Mouse (Mus musculus) left cerebral cortex, adult 18-20 months (tissue): ENCODE data around the gene Ldb2. TPM values are rescaled to one million over a fixed set of nuclear protein-coding genes. Genes with fewer than 3 reads are reported as not detected.
A peak's percentile ranks its signal among the peaks of the same experiment; 100 is the strongest.

ENCODE experiments used
- DNase-seq, 2 experiments: peaks; one replicate each; pipeline ENCODE4 v3.0.0; 2021 to 2022; ENCODE audit warnings: low spot score in 2 of 2, mixed read lengths in 1 of 2
- total RNA-seq, 2 experiments: library from RNA; stranded (reverse); gene quantifications; 2 replicates each; pipeline ENCODE4 v1.2.3; 2021

Gene Ldb2
- total RNA-seq, 2 experiments from 2014 or later: 56.2 to 62.7 TPM

GRCm38 (mm10) chr5:44552121-44552520, 247.4 kb downstream of the Ldb2 start:
- no peak for DNase-seq

GRCm38 (mm10) chr5:44548468-44548867, 251.0 kb downstream of the Ldb2 start:
- DNase-seq: no peak

- DNase-seq: no peak
Observed at GRCm38 (mm10) chr5:44543472-44544132, 255.9 kb downstream of the Ldb2 start.

DNA sequence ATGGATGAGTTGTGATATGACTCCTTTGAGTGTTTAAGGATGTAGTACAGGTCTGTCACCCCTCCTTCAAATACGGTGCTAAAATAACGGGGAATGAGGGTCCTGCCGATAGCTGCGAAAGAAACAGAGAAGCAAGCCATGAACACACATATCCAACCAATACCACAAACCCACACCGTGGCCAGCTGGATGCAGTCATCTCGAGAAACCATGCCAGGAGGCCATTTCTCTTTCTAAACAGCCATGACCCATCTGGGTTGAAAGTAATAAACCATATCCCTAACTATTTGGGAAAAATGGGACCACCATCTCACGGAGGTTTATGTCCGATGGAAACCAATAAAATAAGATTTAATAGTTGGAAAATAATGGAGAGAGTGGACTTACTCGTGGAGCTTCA, 257.7 kb downstream of the Ldb2 start:
- DNase-seq: no peak

- DNase-seq: no peak
Observed at GRCm38 (mm10) chr5:44538687-44539086, 260.8 kb downstream of the Ldb2 start.

DNA sequence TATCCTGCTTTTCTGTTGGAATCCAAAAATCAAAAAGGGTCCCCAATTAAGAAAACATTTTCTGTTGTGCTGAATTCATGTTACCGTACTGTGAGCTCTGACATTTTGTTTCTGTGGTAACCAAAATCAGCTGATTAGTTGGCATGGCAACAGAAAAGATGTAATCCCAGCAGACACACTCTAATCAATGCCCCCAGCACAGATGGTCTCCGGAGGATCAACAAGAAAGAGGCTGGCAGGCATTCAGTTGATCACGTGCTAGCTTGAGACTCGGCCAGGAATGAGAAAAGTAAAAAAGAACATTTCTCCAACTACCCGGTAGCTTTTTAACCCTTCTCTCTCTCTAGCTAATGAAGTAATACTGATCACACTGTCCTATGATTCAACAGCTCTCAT, 261.5 kb downstream of the Ldb2 start:
- peak; percentile 72 to 74 for DNase-seq

DNA sequence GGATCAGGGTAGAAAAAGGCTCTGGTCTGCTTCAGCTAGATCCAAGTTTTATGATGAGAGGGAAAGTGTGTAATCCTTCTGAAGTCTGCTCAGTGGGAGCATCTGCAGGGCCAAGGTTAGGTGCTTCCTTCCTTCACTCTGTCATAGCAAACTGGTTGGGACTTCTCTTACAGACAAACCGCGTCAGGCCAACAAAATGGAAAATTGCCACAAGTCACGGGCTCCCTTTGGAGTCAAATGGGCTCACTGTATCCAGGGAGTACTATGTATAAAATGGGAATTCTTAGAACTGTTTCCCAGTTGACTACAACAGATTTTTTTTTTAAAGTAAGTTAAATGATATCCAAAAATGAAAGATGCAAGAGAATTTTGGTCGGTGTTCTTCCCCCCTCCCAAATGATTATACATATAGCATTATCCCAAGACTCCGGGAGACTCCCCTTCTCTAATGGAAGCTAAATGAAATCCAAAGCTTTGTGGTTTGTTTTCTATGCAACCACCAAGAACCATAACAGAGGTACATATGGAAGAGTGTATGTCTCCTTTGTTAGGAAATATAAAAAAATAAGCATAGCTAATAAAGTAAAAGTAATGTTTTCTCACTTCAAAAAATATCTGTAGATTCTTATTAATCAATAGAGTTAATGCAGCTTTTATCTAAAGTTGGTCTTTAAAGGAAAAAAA, 262.0 kb downstream of the Ldb2 start:
- no peak for DNase-seq

- no peak for DNase-seq
Observed at GRCm38 (mm10) chr5:44529466-44529865, 270.0 kb downstream of the Ldb2 start.

GRCm38 (mm10) chr5:44529001-44529400, 270.5 kb downstream of the Ldb2 start:
- DNase-seq: no peak

- DNase-seq: no peak
Observed at GRCm38 (mm10) chr5:44505221-44505620, 294.3 kb downstream of the Ldb2 start.

DNA sequence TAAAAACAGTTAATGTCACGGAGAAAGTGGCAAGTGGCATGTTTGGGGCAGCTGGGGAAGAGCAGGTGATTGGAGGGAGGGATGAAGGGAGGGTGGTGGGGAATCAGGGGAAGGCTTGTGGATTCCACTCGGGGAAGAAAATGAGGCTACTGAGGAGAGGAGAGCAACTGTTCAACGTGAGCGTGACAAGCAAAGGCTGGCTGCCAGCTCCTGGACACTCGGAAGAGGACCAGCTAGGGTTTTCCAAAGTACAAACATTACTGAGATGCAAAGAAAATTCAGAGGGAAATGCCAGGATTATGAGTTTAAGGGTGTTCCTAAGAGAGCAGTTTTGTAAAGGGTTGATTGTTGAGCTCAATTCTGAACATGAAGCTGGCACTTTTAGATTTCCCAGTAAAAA, 294.7 kb downstream of the Ldb2 start:
- no peak for DNase-seq

DNA sequence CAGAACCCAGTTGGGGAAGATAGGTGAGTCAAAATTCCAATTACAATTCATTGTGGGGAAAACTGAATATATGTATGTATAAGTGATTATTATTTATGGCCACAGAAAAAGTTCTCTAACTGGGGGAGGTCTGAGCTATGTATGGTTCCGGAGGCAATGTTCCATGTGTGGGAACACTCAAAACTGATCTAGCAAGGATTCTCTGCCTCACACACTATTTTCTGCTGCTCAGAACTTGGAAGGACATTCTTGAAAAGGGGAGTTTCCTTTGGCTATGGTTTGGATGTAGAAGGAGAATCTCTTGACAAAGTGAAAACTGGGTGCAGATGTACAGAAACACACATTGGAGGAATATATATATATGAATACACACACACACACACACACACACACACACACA, 301.3 kb downstream of the Ldb2 start:
- no peak for DNase-seq

- DNase-seq: no peak
Observed at GRCm38 (mm10) chr5:44496854-44497253, 302.6 kb downstream of the Ldb2 start.

DNA sequence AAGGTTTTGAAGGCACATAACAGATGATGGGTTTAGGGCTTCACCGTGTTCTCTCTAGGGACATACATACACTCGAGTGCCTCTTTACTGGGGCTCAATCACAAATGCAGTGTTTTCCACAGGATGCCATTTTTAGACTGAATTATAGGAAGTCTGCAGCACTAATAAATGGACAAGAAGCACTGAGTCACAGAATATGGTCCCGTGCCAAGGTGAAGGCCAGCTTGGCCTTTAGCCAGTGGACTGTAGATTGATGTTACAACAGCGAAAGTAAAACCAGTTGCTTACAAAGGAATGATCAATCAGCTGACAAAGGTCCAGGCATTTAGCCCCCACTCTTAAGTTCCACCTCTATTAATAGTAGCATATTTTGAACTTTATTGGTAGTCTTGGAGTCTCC, 304.4 kb downstream of the Ldb2 start:
- no peak for DNase-seq

DNA sequence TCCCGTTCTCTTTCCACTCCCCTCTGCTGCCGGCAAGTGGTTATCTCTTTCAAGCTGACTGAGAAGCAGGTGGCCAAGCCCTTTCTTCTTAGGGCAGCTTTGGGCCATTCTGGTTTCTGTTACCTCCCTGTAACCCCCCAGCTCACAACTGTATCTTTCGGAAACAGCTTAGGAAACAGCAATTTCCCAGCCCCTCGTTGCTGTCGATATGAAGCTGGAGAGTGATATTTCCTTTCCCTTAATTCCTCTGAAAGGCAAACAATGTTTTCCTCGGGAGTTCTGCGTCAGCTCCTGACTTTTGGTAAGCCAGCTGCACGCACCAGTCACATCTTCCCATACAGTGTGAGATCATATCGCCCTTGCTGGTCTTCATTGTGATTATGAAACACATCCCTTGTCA, 305.3 kb downstream of the Ldb2 start:
- no peak for DNase-seq

DNA sequence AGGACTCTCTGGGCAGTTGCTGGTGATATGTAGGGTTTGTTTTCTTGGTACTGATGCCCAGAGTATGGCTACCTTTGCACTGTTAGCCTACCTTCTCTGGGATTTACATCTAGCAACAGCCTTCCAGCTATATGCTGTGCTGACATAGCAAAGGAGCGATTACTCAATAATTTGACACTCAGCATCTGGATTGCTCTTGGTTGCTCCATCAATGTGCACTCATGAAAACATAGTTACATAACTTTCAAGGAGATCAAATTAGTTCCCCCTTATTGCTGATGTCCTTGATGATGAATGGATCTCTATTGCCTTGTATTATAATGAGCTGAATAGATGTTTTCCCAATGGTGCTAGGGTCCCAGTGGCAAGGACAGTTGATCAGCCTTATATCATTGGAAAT, 308.0 kb downstream of the Ldb2 start:
- no peak for DNase-seq

DNA sequence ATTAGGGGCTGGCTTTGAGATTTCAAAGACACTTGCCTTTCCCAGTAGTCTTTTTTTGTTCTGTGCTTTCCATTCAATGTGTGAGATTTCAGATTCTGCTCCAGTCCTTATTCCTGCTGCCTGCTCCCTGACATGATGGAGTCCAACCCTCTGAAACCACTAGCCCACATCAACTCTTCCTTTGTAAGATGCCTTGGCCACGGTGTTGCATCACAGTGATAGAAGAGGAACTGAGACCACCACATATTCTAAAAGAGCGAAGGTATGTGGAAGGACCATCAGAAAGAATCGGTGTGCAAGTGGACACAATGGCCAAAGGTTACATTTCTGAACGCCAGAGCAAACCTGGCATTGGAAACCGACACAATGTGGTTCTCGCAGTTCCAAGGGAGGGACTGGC, 309.0 kb downstream of the Ldb2 start:
- no peak for DNase-seq

GRCm38 (mm10) chr5:44483426-44484106, 315.9 kb downstream of the Ldb2 start:
- peak; percentile 35 to 56 for DNase-seq

- no peak for DNase-seq
Observed at GRCm38 (mm10) chr5:44481406-44481805, 318.1 kb downstream of the Ldb2 start.

- DNase-seq: no peak
Observed at GRCm38 (mm10) chr5:44476356-44476755, 323.1 kb downstream of the Ldb2 start.

GRCm38 (mm10) chr5:44475543-44475942, 323.9 kb downstream of the Ldb2 start:
- DNase-seq: no peak
